Mouse (Mus musculus): ENCODE data around the gene Pepd. TPM values are rescaled to one million over a fixed set of nuclear protein-coding genes. Genes with fewer than 3 reads are reported as not detected.
A peak's percentile ranks its signal among the peaks of the same experiment; 100 is the strongest.

The Pepd gene
- polyA plus RNA-seq, 1 experiment = 82.9 TPM

- Histone ChIP-seq H3K36me3 (ENCODE audit: control insufficient read depth, insufficient read depth) (no peaks in the 10 kb centered on the region), H3K79me2 (ENCODE audit: control insufficient read depth, insufficient read depth) (no peaks in the 10 kb centered on the region), H3K79me3 (ENCODE audit: low read depth) (no peaks in the 10 kb centered on the region), H3K27me3 (ENCODE audit: control insufficient read depth, insufficient read depth, insufficient read length) (no peaks in the 10 kb centered on the region), H3ac (ENCODE audit: control insufficient read depth, insufficient read length, low read depth) (no peak overlapping the region), H3K4me3 (ENCODE audit: insufficient read depth, poor library complexity, severe bottlenecking) (no peak overlapping the region)
- TF ChIP-seq FOSL1 (IDR thresholded peaks at IDR 0.05; ENCODE audit: insufficient read depth, low read length, poor library complexity, severe bottlenecking) (no peak), CTCF (IDR thresholded peaks at IDR 0.05; ENCODE audit: control insufficient read depth, insufficient read depth, insufficient read length) (peak; percentile 94)
Measured at GRCm38 (mm10) chr7:35025409-35026275, 113.5 kb downstream of the Pepd start.

DNA sequence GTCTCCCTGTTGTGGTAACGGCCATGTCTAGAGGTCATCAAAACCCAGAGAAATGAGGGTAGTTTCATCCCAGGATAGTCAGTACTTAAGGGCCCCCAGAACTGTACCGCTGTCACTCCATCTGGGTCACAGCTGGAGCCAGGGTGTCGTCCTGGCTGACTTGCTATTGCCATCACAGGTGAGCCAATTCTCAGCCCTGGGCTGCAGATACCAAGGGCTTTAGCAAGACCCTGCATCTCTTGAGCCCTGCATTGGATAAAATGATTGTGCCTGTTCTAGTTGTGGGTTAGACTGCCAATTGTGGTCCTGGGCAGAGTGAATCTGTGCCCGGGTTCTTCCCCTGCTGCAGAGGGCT, 114.1 kb downstream of the Pepd start:
- Histone ChIP-seq H3K36me3 (ENCODE audit: control insufficient read depth, insufficient read depth) (no peaks in the 10 kb centered on the region), H3ac (ENCODE audit: control insufficient read depth, insufficient read length, low read depth) (no peak overlapping the region), H3K27me3 (ENCODE audit: control insufficient read depth, insufficient read depth, insufficient read length) (no peaks in the 10 kb centered on the region), H3K4me3 (ENCODE audit: insufficient read depth, poor library complexity, severe bottlenecking) (no peak overlapping the region), H3K79me3 (ENCODE audit: low read depth) (no peaks in the 10 kb centered on the region), H3K79me2 (ENCODE audit: control insufficient read depth, insufficient read depth) (no peaks in the 10 kb centered on the region)
- TF ChIP-seq MYOG (IDR thresholded peaks at IDR 0.05; ENCODE audit: control insufficient read depth, extremely low read depth, insufficient read length) (no peak), CTCF (IDR thresholded peaks at IDR 0.05; ENCODE audit: control insufficient read depth, insufficient read depth, insufficient read length) (no peak), CEBPB (IDR thresholded peaks at IDR 0.05; ENCODE audit: low read depth) (no peak), FOSL1 (IDR thresholded peaks at IDR 0.05; ENCODE audit: insufficient read depth, low read length, poor library complexity, severe bottlenecking) (no peak), MAX (IDR thresholded peaks at IDR 0.05) (no peak), USF1 (IDR thresholded peaks at IDR 0.05; ENCODE audit: low read depth) (no peak), MYOD1 (IDR thresholded peaks at IDR 0.05; ENCODE audit: control insufficient read depth, insufficient read length, low read depth) (no peak)

GRCm38 (mm10) chr7:35026838-35027291, 114.7 kb downstream of the Pepd start:
- no peaks in the 10 kb centered on the region for H3K79me2 ChIP-seq (ENCODE audit: control insufficient read depth, insufficient read depth)
- no peaks in the 10 kb centered on the region for H3K79me3 ChIP-seq (ENCODE audit: low read depth)
- peaks cover 4% of the 10 kb centered on the region for H3K36me3 ChIP-seq (ENCODE audit: control insufficient read depth, insufficient read depth)
- H3K27me3 ChIP-seq (ENCODE audit: control insufficient read depth, insufficient read depth, insufficient read length) = no peaks in the 10 kb centered on the region
- H3ac ChIP-seq (ENCODE audit: control insufficient read depth, insufficient read length, low read depth) = no peak overlapping the region
- H3K4me3 ChIP-seq (ENCODE audit: insufficient read depth, poor library complexity, severe bottlenecking) = no peak overlapping the region
- TF ChIP-seq MYOG (IDR thresholded peaks at IDR 0.05; ENCODE audit: control insufficient read depth, extremely low read depth, insufficient read length) (no peak), MAX (IDR thresholded peaks at IDR 0.05) (no peak), CEBPB (IDR thresholded peaks at IDR 0.05; ENCODE audit: low read depth) (no peak), USF1 (IDR thresholded peaks at IDR 0.05; ENCODE audit: low read depth) (no peak), CTCF (IDR thresholded peaks at IDR 0.05; ENCODE audit: control insufficient read depth, insufficient read depth, insufficient read length) (no peak), FOSL1 (IDR thresholded peaks at IDR 0.05; ENCODE audit: insufficient read depth, low read length, poor library complexity, severe bottlenecking) (no peak), MYOD1 (IDR thresholded peaks at IDR 0.05; ENCODE audit: control insufficient read depth, insufficient read length, low read depth) (no peak)

GRCm38 (mm10) chr7:35027801-35028420, 115.7 kb downstream of the Pepd start:
- Histone ChIP-seq H3K27me3 (ENCODE audit: control insufficient read depth, insufficient read depth, insufficient read length) (no peaks in the 10 kb centered on the region), H3K36me3 (ENCODE audit: control insufficient read depth, insufficient read depth) (peaks cover 7% of the 10 kb centered on the region), H3ac (ENCODE audit: control insufficient read depth, insufficient read length, low read depth) (no peak overlapping the region), H3K4me3 (ENCODE audit: insufficient read depth, poor library complexity, severe bottlenecking) (no peak overlapping the region), H3K79me2 (ENCODE audit: control insufficient read depth, insufficient read depth) (no peaks in the 10 kb centered on the region), H3K79me3 (ENCODE audit: low read depth) (no peaks in the 10 kb centered on the region)
- TF ChIP-seq MYOD1 (IDR thresholded peaks at IDR 0.05; ENCODE audit: control insufficient read depth, insufficient read length, low read depth) (no peak), MAX (IDR thresholded peaks at IDR 0.05) (no peak), FOSL1 (IDR thresholded peaks at IDR 0.05; ENCODE audit: insufficient read depth, low read length, poor library complexity, severe bottlenecking) (no peak)

DNA sequence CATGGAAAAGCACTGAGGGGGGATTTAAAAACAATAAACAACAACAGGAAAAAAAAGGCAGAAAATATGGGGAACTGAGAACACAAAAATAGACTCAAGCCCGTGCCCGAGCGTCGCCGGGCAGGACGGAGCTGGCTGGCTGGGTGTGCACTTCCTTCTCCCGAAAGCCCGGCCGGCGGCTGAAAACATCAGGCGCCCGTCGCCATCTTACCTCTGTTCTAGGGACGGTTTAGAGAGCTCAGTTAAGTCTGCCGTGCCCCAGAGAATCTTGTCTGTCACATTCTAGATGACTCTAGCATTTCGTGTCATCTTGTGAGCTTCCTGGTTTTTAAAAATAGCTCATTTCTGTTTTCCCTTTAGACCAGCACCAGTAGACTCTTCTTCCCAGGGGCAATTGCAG, 116.4 kb downstream of the Pepd start:
- TF ChIP-seq CEBPB (IDR thresholded peaks at IDR 0.05; ENCODE audit: low read depth) = no peak
- TF ChIP-seq FOSL1 (IDR thresholded peaks at IDR 0.05; ENCODE audit: insufficient read depth, low read length, poor library complexity, severe bottlenecking) = no peak
- no peak for TF ChIP-seq USF1 (IDR thresholded peaks at IDR 0.05; ENCODE audit: low read depth)
- TF ChIP-seq MYOG (IDR thresholded peaks at IDR 0.05; ENCODE audit: control insufficient read depth, extremely low read depth, insufficient read length) = no peak
- no peak for TF ChIP-seq MYOD1 (IDR thresholded peaks at IDR 0.05; ENCODE audit: control insufficient read depth, insufficient read length, low read depth)
- TF ChIP-seq CTCF (IDR thresholded peaks at IDR 0.05; ENCODE audit: control insufficient read depth, insufficient read depth, insufficient read length) = no peak
- TF ChIP-seq MAX (IDR thresholded peaks at IDR 0.05) = no peak
- no peak overlapping the region for H3K4me3 ChIP-seq (ENCODE audit: insufficient read depth, poor library complexity, severe bottlenecking)
- no peaks in the 10 kb centered on the region for H3K27me3 ChIP-seq (ENCODE audit: control insufficient read depth, insufficient read depth, insufficient read length)
- H3ac ChIP-seq (ENCODE audit: control insufficient read depth, insufficient read length, low read depth) = no peak overlapping the region
- H3K36me3 ChIP-seq (ENCODE audit: control insufficient read depth, insufficient read depth) = peaks cover 7% of the 10 kb centered on the region
- H3K79me3 ChIP-seq (ENCODE audit: low read depth) = no peaks in the 10 kb centered on the region
- no peaks in the 10 kb centered on the region for H3K79me2 ChIP-seq (ENCODE audit: control insufficient read depth, insufficient read depth)

Data from C2C12 (cell line).